Mouse (Mus musculus) induced T-regulatory cell, adult 2 months (primary cell): ENCODE results near the gene Rgs17.
"Not testable (repeated sequence)": the region's sequence is repeated elsewhere in the genome, so short reads cannot be mapped to it uniquely, and the experiment has no call there.

Experiments used
- DNase-seq: peaks from one replicate; pipeline ENCODE4 v3.0.0-alpha.2; 2012; ENCODE audit warnings: low read depth

Gene Rgs17

GRCm38 (mm10) chr10:5922294-5922828, at the start of gene Rgs17:
Gene Rgs17, minus strand, starts transcription at chr10:5922400.
- no peak for DNase-seq

GRCm38 (mm10) chr10:5967655-5968054, 45.5 kb upstream of the Rgs17 start:
- DNase-seq = no peak

- not testable (repeated sequence) for DNase-seq
These were observed 31.6 kb upstream of the Rgs17 start for GRCm38 (mm10) chr10:5953787-5954186.

- no peak for DNase-seq
These were observed 2.1 kb upstream of the Rgs17 start for GRCm38 (mm10) chr10:5924261-5924660.

GRCm38 (mm10) chr10:5923096-5923495, 896 bp upstream of the Rgs17 start:
- no peak for DNase-seq

- no peak for DNase-seq
These were observed 429 bp downstream of the Rgs17 start for GRCm38 (mm10) chr10:5921771-5922170.

GRCm38 (mm10) chr10:5921031-5921551, 1.1 kb downstream of the Rgs17 start:
- DNase-seq = no peak

- DNase-seq = no peak
These were observed 17.8 kb downstream of the Rgs17 start for GRCm38 (mm10) chr10:5904399-5904798.

- DNase-seq = no peak
These were observed 20.4 kb downstream of the Rgs17 start for GRCm38 (mm10) chr10:5901777-5902176.

- DNase-seq = no peak
These were observed 21.5 kb downstream of the Rgs17 start for GRCm38 (mm10) chr10:5900731-5901130.

- DNase-seq = no peak
These were observed 45.1 kb downstream of the Rgs17 start for GRCm38 (mm10) chr10:5877106-5877505.

- DNase-seq = no peak
These were observed 51.1 kb downstream of the Rgs17 start for GRCm38 (mm10) chr10:5871081-5871480.

- no peak for DNase-seq
These were observed 54.1 kb downstream of the Rgs17 start for GRCm38 (mm10) chr10:5867981-5868552.

GRCm38 (mm10) chr10:5865996-5866395, 56.2 kb downstream of the Rgs17 start:
- no peak for DNase-seq

- no peak for DNase-seq
These were observed 59.5 kb downstream of the Rgs17 start for GRCm38 (mm10) chr10:5862669-5863068.

GRCm38 (mm10) chr10:5860849-5861248, 61.4 kb downstream of the Rgs17 start:
- DNase-seq = no peak

GRCm38 (mm10) chr10:5859729-5860128, 62.5 kb downstream of the Rgs17 start:
- peak; percentile 43 for DNase-seq

GRCm38 (mm10) chr10:5857996-5858549, 64.1 kb downstream of the Rgs17 start:
- no peak for DNase-seq

GRCm38 (mm10) chr10:5853290-5853868, 68.8 kb downstream of the Rgs17 start:
- no peak for DNase-seq

GRCm38 (mm10) chr10:5846939-5847338, 75.3 kb downstream of the Rgs17 start:
- peak; percentile 55 for DNase-seq

GRCm38 (mm10) chr10:5841369-5841768, 80.8 kb downstream of the Rgs17 start:
- DNase-seq = peak; percentile 83

GRCm38 (mm10) chr10:5826336-5827025, 95.7 kb downstream of the Rgs17 start:
- no peak for DNase-seq

GRCm38 (mm10) chr10:5824779-5825178, 97.4 kb downstream of the Rgs17 start:
- peak; percentile 90 for DNase-seq
